In the genomic region with DNA sequence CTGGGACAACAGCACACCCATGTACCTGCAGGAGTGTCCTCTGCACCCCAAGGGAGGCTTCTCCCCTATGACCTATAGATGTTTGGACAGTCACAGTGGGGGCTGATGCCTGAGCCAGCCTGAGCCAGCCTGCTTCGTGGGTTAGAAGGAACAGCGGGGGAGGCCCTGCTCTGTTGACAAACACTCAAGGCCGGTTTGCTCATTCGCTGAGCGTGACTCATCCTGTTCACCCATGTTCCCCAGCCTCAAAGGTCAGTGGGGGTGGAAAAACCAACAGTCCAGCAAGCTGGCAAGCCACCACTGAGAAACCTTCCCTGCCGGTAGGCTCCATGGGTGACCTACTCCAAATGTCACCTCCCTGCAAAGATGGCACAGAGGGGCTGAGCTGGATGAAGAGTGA, we compare ENCODE assay signal across 9 mouse cellular contexts. TPM values are rescaled to one million over a fixed set of nuclear protein-coding genes. Genes with fewer than 3 reads are reported as not detected.
DNase-seq lines count a peak whose midpoint lies in the region; ATAC-seq lines count a peak whose summit lies in the region.
"Had no signal": no experiment of that assay in that cellular context is flagged by ENCODE, and none has a peak within 500 bp of the region (broad histone marks: within the 10 kb centered on the region; RNA-seq: fewer than 3 reads in every experiment).

No protein-coding gene starts in this region.

- peak; percentile 67 for DNase-seq in Muller cell, postnatal 12 days (ENCODE audit: inconsistent ontology term)
- DNase-seq in adrenal gland, postnatal 10 days: peak; percentile 85
- DNase-seq in lung, postnatal 36 days: peak; percentile 80
- no peak for DNase-seq in embryo, embryonic 11 days
- DNase-seq in right cerebral cortex, adult 18-20 months: no peak
- no peak for DNase-seq in retina, embryonic 14.5 days (ENCODE audit: low spot score)
- DNase-seq: lung, embryonic 14.5 days; spleen, adult 18-20 months had no signal

- no peak overlapping the region for H3K4me2 ChIP-seq in kidney, embryonic 15.5 days
- H3K4me2 ChIP-seq: lung, embryonic 14.5 days had no signal

- H3K4me1 ChIP-seq in kidney, embryonic 15.5 days: peaks cover 29% of the 10 kb centered on the region

- peaks cover 28% of the 10 kb centered on the region for H3K36me3 ChIP-seq in kidney, embryonic 15.5 days

- WGBS in kidney, embryonic 15.5 days: 38% methylated on average over 6 of the region's 6 CpGs

- no peak overlapping the region for H3K27ac ChIP-seq in kidney, embryonic 15.5 days

- no peaks in the 10 kb centered on the region for H3K27me3 ChIP-seq in kidney, embryonic 15.5 days

- H3K9ac ChIP-seq in kidney, embryonic 15.5 days: no peak overlapping the region
- H3K9ac ChIP-seq: lung, embryonic 14.5 days had no signal

- no peaks in the 10 kb centered on the region for H3K9me3 ChIP-seq in kidney, embryonic 15.5 days (replicated peaks)

- ATAC-seq in kidney, embryonic 15.5 days (replicated peaks; ENCODE audit: low FRiP score): peak; percentile 82

- H3K4me3 ChIP-seq in kidney, embryonic 15.5 days (replicated peaks): no peak overlapping the region

RNA-seq across cellular contexts. Expression of gene Rell1, which starts 32.0 kb away (rescaled TPM):
- total RNA-seq in adrenal gland, postnatal 10 days (2021): 10 to 100 TPM; 32.3 to 32.4 TPM
- polyA plus RNA-seq in kidney, embryonic 15.5 days (2015; fragmentation: Nextera tagmentation; extraction: Ambion mirVana): 24.0 and 25.5 TPM in 2 replicates

Comparison
In these comparisons a context has a peak if more than half of its experiments do, and no peak if none do; other contexts are left out.
1. DNase-seq: peak in Muller cell, postnatal 12 days (single experiment), adrenal gland, postnatal 10 days (single experiment) and lung, postnatal 36 days (single experiment); none in embryo, embryonic 11 days (single experiment), right cerebral cortex, adult 18-20 months (single experiment) and retina, embryonic 14.5 days (single experiment).